Mouse (Mus musculus) forebrain, embryonic 13.5 days (tissue): ENCODE measurements around the gene AA986860. TPM values are rescaled to one million over a fixed set of nuclear protein-coding genes. Genes with fewer than 3 reads are reported as not detected.

Experiments used
- ATAC-seq: fragments of 200-750 bp; cut with Nextera tagmentation; 2 replicates; pipeline ENCODE4 v1.8.0; 2017
- H3K27ac ChIP-seq: fragments of 300-500 bp; sonication (generic); 2 replicates; pipeline ENCODE4 v1.5.1; 2015; ENCODE audit warnings: inconsistent platforms, mild to moderate bottlenecking, moderate library complexity
- H3K27me3 ChIP-seq: fragments of 300-500 bp; sonication (generic); 2 replicates; pipeline ENCODE4 v1.6.1; 2015; ENCODE audit warnings: mild to moderate bottlenecking, inconsistent platforms
- H3K36me3 ChIP-seq: fragments of 300-500 bp; sonication (generic); 2 replicates; pipeline ENCODE4 v1.6.1; 2015; ENCODE audit warnings: mild to moderate bottlenecking, inconsistent platforms; ENCODE audit not compliant: poor library complexity, severe bottlenecking
- H3K4me1 ChIP-seq: fragments of 300-500 bp; sonication (generic); 2 replicates; pipeline ENCODE4 v1.6.1; 2015; ENCODE audit warnings: inconsistent platforms
- H3K4me2 ChIP-seq: fragments of 300-500 bp; sonication (generic); 2 replicates; pipeline ENCODE4 v1.6.1; 2015; ENCODE audit warnings: inconsistent platforms, mild to moderate bottlenecking, moderate library complexity
- H3K4me3 ChIP-seq: fragments of 300-500 bp; sonication (generic); 2 replicates; pipeline ENCODE4 v1.5.1; 2015; ENCODE audit warnings: mild to moderate bottlenecking, inconsistent platforms
- H3K9ac ChIP-seq: fragments of 300-500 bp; sonication (generic); 2 replicates; pipeline ENCODE4 v1.6.1; 2015; ENCODE audit warnings: mild to moderate bottlenecking, inconsistent platforms
- H3K9me3 ChIP-seq: fragments of 300-500 bp; sonication (generic); replicated peaks from 2 replicates; pipeline ENCODE4 v1.6.1; 2016; ENCODE audit warnings: inconsistent platforms
- WGBS: fragments of 180-500 bp; shearing (Covaris S2); methylation state at CpG from one replicate; pipeline ENCODE4 v1.1.7; 2015; 5-methylcytosine and 5-hydroxymethylcytosine counted together
- polyA plus RNA-seq: library from polyadenylated mRNA; unstranded; fragments of >200 nt; fragmentation: Nextera tagmentation; extraction: Ambion mirVana; gene quantifications from 2 replicates; pipeline ENCODE4 v1.2.1, GENCODE M21; 2015

AA986860 gene
- polyA plus RNA-seq, 1 experiment from 2014 or later: 0.32 TPM

GRCm38 (mm10) chr1:130717291-130717871 lies 14.4 kb upstream of the AA986860 start, which contains the start of gene Yod1:
Yod1 (plus strand) TSS chr1:130717327.
- Histone ChIP-seq H3K9ac (peak within 1 kb of the TSS; percentile 96), H3K36me3 (peaks cover 9% of the 10 kb centered on the region; the same call in 1 of the 2 replicates), H3K4me3 (peak within 1 kb of the TSS; percentile 87), H3K27me3 (no peaks in the 10 kb centered on the region), H3K4me1 (peaks cover 18% of the 10 kb centered on the region), H3K4me2 (peak within 1 kb of the TSS; percentile 86), H3K27ac (peak within 1 kb of the TSS; percentile 78), H3K9me3 (no peaks in the 10 kb centered on the region)
- peak; percentile 75 for ATAC-seq
- WGBS: under 1% methylated on average over 53 of the region's 54 CpGs

- Histone ChIP-seq H3K9me3 (no peaks in the 10 kb centered on the region), H3K36me3 (peaks cover 3% of the 10 kb centered on the region; the same call in 1 of the 2 replicates), H3K27ac (no peak overlapping the region), H3K27me3 (no peaks in the 10 kb centered on the region), H3K4me2 (no peak overlapping the region), H3K9ac (no peak overlapping the region), H3K4me3 (no peak overlapping the region), H3K4me1 (peaks cover 3% of the 10 kb centered on the region)
- no peak for ATAC-seq
- WGBS: 95% methylated on average over 5 of the region's 5 CpGs
These were observed 7.6 kb upstream of the AA986860 start for GRCm38 (mm10) chr1:130724206-130724605.

- H3K36me3 ChIP-seq: no peaks in the 10 kb centered on the region
- WGBS: 71% methylated on average over 2 of the region's 2 CpGs
- no peak overlapping the region for H3K27ac ChIP-seq
- no peak overlapping the region for H3K4me3 ChIP-seq
- no peak overlapping the region for H3K9ac ChIP-seq
- no peak for ATAC-seq
- H3K4me1 ChIP-seq: peaks cover 1% of the 10 kb centered on the region; the same call in 1 of the 2 replicates
- no peaks in the 10 kb centered on the region for H3K27me3 ChIP-seq
- no peak overlapping the region for H3K4me2 ChIP-seq
- H3K9me3 ChIP-seq: no peaks in the 10 kb centered on the region
These were observed 5.4 kb upstream of the AA986860 start for GRCm38 (mm10) chr1:130726396-130726795.

- Histone ChIP-seq H3K9me3 (no peaks in the 10 kb centered on the region), H3K4me2 (no peak overlapping the region), H3K27me3 (no peaks in the 10 kb centered on the region), H3K9ac (no peak overlapping the region), H3K36me3 (no peaks in the 10 kb centered on the region), H3K4me1 (peaks cover 5% of the 10 kb centered on the region), H3K4me3 (no peak overlapping the region), H3K27ac (no peak overlapping the region)
- 83% methylated on average over 1 of the region's 1 CpGs for WGBS
- ATAC-seq: no peak
These were observed 3.7 kb upstream of the AA986860 start for GRCm38 (mm10) chr1:130728070-130728469.

- Histone ChIP-seq H3K9ac (no peak overlapping the region), H3K27me3 (no peaks in the 10 kb centered on the region), H3K4me3 (no peak overlapping the region), H3K4me2 (no peak overlapping the region), H3K4me1 (peaks cover 5% of the 10 kb centered on the region), H3K36me3 (no peaks in the 10 kb centered on the region), H3K27ac (no peak overlapping the region), H3K9me3 (no peaks in the 10 kb centered on the region)
- WGBS: 93% methylated on average over 3 of the region's 3 CpGs
- no peak for ATAC-seq
These were observed 3.1 kb upstream of the AA986860 start for GRCm38 (mm10) chr1:130728708-130729107.

GRCm38 (mm10) chr1:130729153-130729552 lies 2.6 kb upstream of the AA986860 start, which contains the start of gene Pfkfb2:
Pfkfb2 (minus strand) TSS chr1:130729253.
- no peak within 1 kb of the TSS for H3K4me3 ChIP-seq
- 89% methylated on average over 2 of the region's 2 CpGs for WGBS
- no peak within 1 kb of the TSS for H3K27ac ChIP-seq
- peaks cover 5% of the 10 kb centered on the region for H3K4me1 ChIP-seq
- H3K4me2 ChIP-seq: no peak within 1 kb of the TSS
- H3K9me3 ChIP-seq: no peaks in the 10 kb centered on the region
- H3K36me3 ChIP-seq: no peaks in the 10 kb centered on the region
- no peaks in the 10 kb centered on the region for H3K27me3 ChIP-seq
- no peak for ATAC-seq
- H3K9ac ChIP-seq: no peak within 1 kb of the TSS

GRCm38 (mm10) chr1:130732706-130733658 lies 1.2 kb downstream of the AA986860 start:
- Histone ChIP-seq H3K27ac (no peak overlapping the region), H3K4me2 (no peak overlapping the region), H3K27me3 (no peaks in the 10 kb centered on the region), H3K36me3 (no peaks in the 10 kb centered on the region), H3K4me1 (peaks cover 8% of the 10 kb centered on the region), H3K4me3 (no peak overlapping the region), H3K9ac (no peak overlapping the region), H3K9me3 (no peaks in the 10 kb centered on the region)
- ATAC-seq: no peak
- whole genome bisulfite sequencing: 90% methylated on average over 13 of the region's 13 CpGs

- Histone ChIP-seq H3K27me3 (no peaks in the 10 kb centered on the region), H3K4me2 (no peak overlapping the region), H3K36me3 (no peaks in the 10 kb centered on the region), H3K4me1 (peaks cover 8% of the 10 kb centered on the region), H3K9ac (no peak overlapping the region), H3K9me3 (no peaks in the 10 kb centered on the region), H3K4me3 (no peak overlapping the region), H3K27ac (no peak overlapping the region)
- WGBS: 99% methylated on average over 4 of the region's 4 CpGs
- ATAC-seq: no peak
These were observed 1.9 kb downstream of the AA986860 start for GRCm38 (mm10) chr1:130733671-130734070.

- no peak overlapping the region for H3K9ac ChIP-seq
- H3K4me1 ChIP-seq: peaks cover 8% of the 10 kb centered on the region
- no peak overlapping the region for H3K4me2 ChIP-seq
- no peak overlapping the region for H3K4me3 ChIP-seq
- no peaks in the 10 kb centered on the region for H3K9me3 ChIP-seq
- H3K36me3 ChIP-seq: no peaks in the 10 kb centered on the region
- no peak overlapping the region for H3K27ac ChIP-seq
- 52% methylated on average over 5 of the region's 5 CpGs for WGBS
- H3K27me3 ChIP-seq: no peaks in the 10 kb centered on the region
- ATAC-seq: peak; percentile 30; the same call in 1 of the 2 replicates
These were observed 2.7 kb downstream of the AA986860 start for GRCm38 (mm10) chr1:130734452-130734851.

- Histone ChIP-seq H3K9ac (no peak overlapping the region), H3K4me1 (peaks cover 8% of the 10 kb centered on the region), H3K4me2 (no peak overlapping the region), H3K27ac (no peak overlapping the region), H3K9me3 (no peaks in the 10 kb centered on the region), H3K4me3 (no peak overlapping the region), H3K36me3 (no peaks in the 10 kb centered on the region), H3K27me3 (no peaks in the 10 kb centered on the region)
- ATAC-seq: no peak; the same call in 1 of the 2 replicates
- WGBS: 86% methylated on average over 8 of the region's 8 CpGs
These were observed 3.1 kb downstream of the AA986860 start for GRCm38 (mm10) chr1:130734852-130735251.

GRCm38 (mm10) chr1:130737411-130737881 lies 5.7 kb downstream of the AA986860 start:
- Histone ChIP-seq H3K4me2 (no peak overlapping the region), H3K4me1 (peaks cover 3% of the 10 kb centered on the region), H3K9ac (no peak overlapping the region), H3K9me3 (no peaks in the 10 kb centered on the region), H3K4me3 (no peak overlapping the region), H3K27me3 (no peaks in the 10 kb centered on the region), H3K27ac (no peak overlapping the region), H3K36me3 (no peaks in the 10 kb centered on the region)
- 31% methylated on average over 8 of the region's 11 CpGs for WGBS
- ATAC-seq: no peak

GRCm38 (mm10) chr1:130737916-130738315 lies 6.1 kb downstream of the AA986860 start:
- no peak overlapping the region for H3K4me3 ChIP-seq
- no peaks in the 10 kb centered on the region for H3K9me3 ChIP-seq
- H3K4me2 ChIP-seq: no peak overlapping the region
- WGBS: 87% methylated on average over 7 of the region's 7 CpGs
- no peak overlapping the region for H3K9ac ChIP-seq
- no peaks in the 10 kb centered on the region for H3K27me3 ChIP-seq
- H3K36me3 ChIP-seq: no peaks in the 10 kb centered on the region
- H3K27ac ChIP-seq: no peak overlapping the region
- no peak for ATAC-seq
- peaks cover 3% of the 10 kb centered on the region for H3K4me1 ChIP-seq
